Mouse (Mus musculus): ENCODE results near the gene Fcnb. TPM values are rescaled to one million over a fixed set of nuclear protein-coding genes. Genes with fewer than 3 reads are reported as not detected.

Gene Fcnb
- polyA plus RNA-seq, 1 experiment from 2014 or later = not detected

- Histone ChIP-seq H3K9me3 (no peaks in the 10 kb centered on the region), H3K4me2 (no peak overlapping the region)
These were observed 44.9 kb downstream of the Fcnb start for GRCm38 (mm10) chr2:28039647-28040325.

GRCm38 (mm10) chr2:28038391-28039096 is 46.1 kb downstream of the Fcnb start:
- no peaks in the 10 kb centered on the region for H3K9me3 ChIP-seq
- peaks cover 31% of the 10 kb centered on the region for H3K4me1 ChIP-seq (replicated peaks)
- H3K27ac ChIP-seq (replicated peaks) = peak overlapping the region; percentile 50
- no peak overlapping the region for H3K9ac ChIP-seq
- H3K27me3 ChIP-seq = no peaks in the 10 kb centered on the region
- no peak overlapping the region for H3K4me2 ChIP-seq
- H3K4me3 ChIP-seq = no peak overlapping the region
- no peaks in the 10 kb centered on the region for H3K36me3 ChIP-seq
- ATAC-seq (ENCODE audit: low FRiP score, low read depth) = peak; percentile 61; the same call in 1 of the 2 replicates
- WGBS = 67% methylated on average over 14 of the region's 14 CpGs

More at GRCm38 (mm10) chr2:28039647-28040325, 44.9 kb downstream of the Fcnb start:
- no peaks in the 10 kb centered on the region for H3K36me3 ChIP-seq
- H3K27ac ChIP-seq (replicated peaks) = no peak overlapping the region
- no peak overlapping the region for H3K9ac ChIP-seq
- no peak overlapping the region for H3K4me3 ChIP-seq
- peaks cover 21% of the 10 kb centered on the region for H3K4me1 ChIP-seq (replicated peaks)
- WGBS = 95% methylated on average over 10 of the region's 10 CpGs
- ATAC-seq (ENCODE audit: low FRiP score, low read depth) = no peak
- no peaks in the 10 kb centered on the region for H3K27me3 ChIP-seq

- Histone ChIP-seq H3K9ac (no peak overlapping the region), H3K4me1 (replicated peaks) (peaks cover 33% of the 10 kb centered on the region), H3K27ac (replicated peaks) (peak overlapping the region; percentile 50), H3K4me2 (no peak overlapping the region), H3K4me3 (no peak overlapping the region), H3K36me3 (no peaks in the 10 kb centered on the region), H3K9me3 (no peaks in the 10 kb centered on the region), H3K27me3 (no peaks in the 10 kb centered on the region)
- 52% methylated on average over 12 of the region's 12 CpGs for WGBS
- ATAC-seq (ENCODE audit: low FRiP score, low read depth) = peak; percentile 28; the same call in 1 of the 2 replicates
These were observed 46.9 kb downstream of the Fcnb start for GRCm38 (mm10) chr2:28037505-28038390.

GRCm38 (mm10) chr2:28036788-28037187 is 47.9 kb downstream of the Fcnb start:
- no peak overlapping the region for H3K4me2 ChIP-seq
- WGBS = 82% methylated on average over 13 of the region's 13 CpGs
- H3K27ac ChIP-seq (replicated peaks) = no peak overlapping the region
- no peak for ATAC-seq (ENCODE audit: low FRiP score, low read depth)
- no peak overlapping the region for H3K4me3 ChIP-seq
- H3K27me3 ChIP-seq = no peaks in the 10 kb centered on the region
- peaks cover 33% of the 10 kb centered on the region for H3K4me1 ChIP-seq (replicated peaks)
- no peak overlapping the region for H3K9ac ChIP-seq
- no peaks in the 10 kb centered on the region for H3K36me3 ChIP-seq
- H3K9me3 ChIP-seq = no peaks in the 10 kb centered on the region

GRCm38 (mm10) chr2:28034011-28034710 is 50.5 kb downstream of the Fcnb start:
- Histone ChIP-seq H3K4me3 (no peak overlapping the region), H3K9ac (no peak overlapping the region), H3K4me1 (replicated peaks) (peaks cover 33% of the 10 kb centered on the region), H3K9me3 (no peaks in the 10 kb centered on the region), H3K36me3 (no peaks in the 10 kb centered on the region), H3K27me3 (no peaks in the 10 kb centered on the region), H3K4me2 (no peak overlapping the region), H3K27ac (replicated peaks) (peak overlapping the region; percentile 5; the same call in 1 of the 2 replicates)
- ATAC-seq (ENCODE audit: low FRiP score, low read depth) = 0 out of 2 replicates have a peak, but pooled peaks have one; percentile 11
- whole genome bisulfite sequencing = 42% methylated on average over 13 of the region's 13 CpGs

- H3K4me2 ChIP-seq = no peak overlapping the region
- ATAC-seq (ENCODE audit: low FRiP score, low read depth) = no peak
- peaks cover 19% of the 10 kb centered on the region for H3K4me1 ChIP-seq (replicated peaks)
- H3K27ac ChIP-seq (replicated peaks) = no peak overlapping the region
- no peak overlapping the region for H3K4me3 ChIP-seq
- H3K9me3 ChIP-seq = no peaks in the 10 kb centered on the region
- H3K36me3 ChIP-seq = no peaks in the 10 kb centered on the region
- H3K27me3 ChIP-seq = no peaks in the 10 kb centered on the region
- WGBS = 88% methylated on average over 11 of the region's 11 CpGs
- H3K9ac ChIP-seq = no peak overlapping the region
These were observed 52.2 kb downstream of the Fcnb start for GRCm38 (mm10) chr2:28032469-28032868.

- no peak overlapping the region for H3K27ac ChIP-seq (replicated peaks)
- no peak overlapping the region for H3K4me2 ChIP-seq
- H3K4me3 ChIP-seq = no peak overlapping the region
- H3K9me3 ChIP-seq = no peaks in the 10 kb centered on the region
- no peak overlapping the region for H3K9ac ChIP-seq
- no peaks in the 10 kb centered on the region for H3K36me3 ChIP-seq
- no peak for ATAC-seq (ENCODE audit: low FRiP score, low read depth)
- no peaks in the 10 kb centered on the region for H3K27me3 ChIP-seq
- peaks cover 13% of the 10 kb centered on the region for H3K4me1 ChIP-seq (replicated peaks)
- WGBS = 78% methylated on average over 9 of the region's 9 CpGs
These were observed 52.8 kb downstream of the Fcnb start for GRCm38 (mm10) chr2:28031860-28032259.

Other genes starting within 250 kb of the Fcnb start
- 12.0 and 12.7 TPM in 2 replicates for gene Col5a1, start 198.5 kb downstream of the Fcnb start, polyA plus RNA-seq (2015; fragmentation: Nextera tagmentation; extraction: Ambion mirVana)
- gene Olfm1, start 108.1 kb upstream of the Fcnb start, polyA plus RNA-seq (2015; fragmentation: Nextera tagmentation; extraction: Ambion mirVana) = 343 and 372 TPM in 2 replicates

Measured in hindbrain, embryonic 15.5 days (tissue).